Mouse (Mus musculus) monocyte, adult 2 months (primary cell): ENCODE results near the gene Wdr19.
"Not testable (repeated sequence)": the region's sequence is repeated elsewhere in the genome, so short reads cannot be mapped to it uniquely, and the experiment has no call there.

ENCODE experiments used
- DNase-seq, 2 experiments: peaks; one replicate each; pipeline ENCODE4 v3.0.0; 2022; ENCODE audit warnings: low spot score in 2 of 2, low read depth in 1 of 2

Gene Wdr19

DNA sequence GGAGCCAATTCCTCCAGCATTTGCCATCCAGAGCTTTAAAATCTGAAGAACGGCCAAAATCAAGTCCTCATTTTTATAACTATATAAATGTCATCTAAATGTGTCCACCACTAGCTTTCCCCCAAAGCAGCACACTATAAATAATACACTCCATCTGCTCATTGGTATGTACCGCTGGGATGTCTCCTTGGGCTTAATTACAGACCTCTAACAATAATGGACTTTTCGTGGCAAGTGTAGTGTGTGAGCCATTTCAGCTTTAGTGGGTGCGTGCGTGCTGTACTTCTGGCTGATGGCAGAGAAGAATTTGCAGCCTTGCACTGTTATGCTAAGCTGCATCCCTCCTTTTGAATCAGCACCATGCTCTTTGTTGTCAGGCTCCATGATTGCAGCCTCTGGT lies 7.9 kb upstream of the Wdr19 start:
- DNase-seq, result no peak

DNA sequence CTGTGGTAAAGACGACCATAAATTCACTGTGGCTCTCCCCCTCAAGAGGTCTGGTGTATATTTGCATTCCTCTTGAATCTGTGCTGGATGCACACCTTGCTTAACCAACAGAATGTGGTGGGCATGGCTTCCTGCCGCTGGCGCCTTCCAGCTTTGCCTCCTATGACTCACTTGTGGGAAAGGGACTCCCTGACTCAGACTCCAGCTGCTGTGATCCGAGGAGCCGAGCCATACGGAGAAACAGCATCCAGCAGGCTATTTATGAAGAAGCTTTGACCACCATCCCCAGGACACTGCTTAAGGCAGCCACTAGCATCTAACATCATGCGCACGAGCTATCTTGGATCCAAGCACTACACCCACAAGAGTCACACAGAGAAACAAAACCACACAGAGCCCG lies 5.1 kb upstream of the Wdr19 start:
- DNase-seq, result no peak

DNA sequence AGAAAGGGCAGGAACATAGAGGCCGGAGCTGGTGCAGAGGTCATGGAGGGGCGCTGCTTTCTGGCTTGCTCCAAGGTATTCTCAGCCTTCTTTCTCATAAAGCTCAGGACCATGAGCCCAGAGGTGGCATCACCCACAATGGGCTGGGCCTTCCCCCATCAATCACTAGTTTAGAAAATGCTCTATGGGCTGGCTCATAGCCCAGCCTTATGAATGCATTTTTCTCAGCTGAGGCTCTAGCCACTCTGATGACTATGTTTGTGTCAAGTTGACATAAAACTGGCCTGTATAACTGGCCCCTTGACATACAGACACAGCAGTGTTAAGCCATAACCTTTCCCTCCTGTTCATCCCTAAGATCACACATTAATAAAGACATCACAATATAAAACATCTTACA lies 5.2 kb downstream of the Wdr19 start:
- no peak for DNase-seq

DNA sequence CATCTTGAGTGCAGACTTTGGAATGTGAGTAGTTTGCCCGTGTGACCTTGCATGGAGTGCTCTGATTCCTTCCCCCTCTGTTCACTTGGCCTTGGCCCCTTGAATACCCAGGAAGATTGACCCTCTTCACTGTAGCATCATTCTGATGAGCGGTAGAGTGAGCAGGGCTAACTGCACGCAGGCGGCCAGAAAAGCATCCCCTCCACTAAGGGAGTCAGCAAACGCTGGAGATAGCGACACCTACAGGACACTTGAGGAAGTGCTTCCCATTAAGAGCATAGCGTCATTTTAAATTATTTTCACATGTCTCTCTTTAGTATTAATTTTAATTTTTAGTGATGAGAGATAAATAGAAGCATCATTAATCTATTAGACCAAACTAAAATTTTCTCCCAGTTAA lies 13.8 kb downstream of the Wdr19 start:
- no peak for DNase-seq

DNA sequence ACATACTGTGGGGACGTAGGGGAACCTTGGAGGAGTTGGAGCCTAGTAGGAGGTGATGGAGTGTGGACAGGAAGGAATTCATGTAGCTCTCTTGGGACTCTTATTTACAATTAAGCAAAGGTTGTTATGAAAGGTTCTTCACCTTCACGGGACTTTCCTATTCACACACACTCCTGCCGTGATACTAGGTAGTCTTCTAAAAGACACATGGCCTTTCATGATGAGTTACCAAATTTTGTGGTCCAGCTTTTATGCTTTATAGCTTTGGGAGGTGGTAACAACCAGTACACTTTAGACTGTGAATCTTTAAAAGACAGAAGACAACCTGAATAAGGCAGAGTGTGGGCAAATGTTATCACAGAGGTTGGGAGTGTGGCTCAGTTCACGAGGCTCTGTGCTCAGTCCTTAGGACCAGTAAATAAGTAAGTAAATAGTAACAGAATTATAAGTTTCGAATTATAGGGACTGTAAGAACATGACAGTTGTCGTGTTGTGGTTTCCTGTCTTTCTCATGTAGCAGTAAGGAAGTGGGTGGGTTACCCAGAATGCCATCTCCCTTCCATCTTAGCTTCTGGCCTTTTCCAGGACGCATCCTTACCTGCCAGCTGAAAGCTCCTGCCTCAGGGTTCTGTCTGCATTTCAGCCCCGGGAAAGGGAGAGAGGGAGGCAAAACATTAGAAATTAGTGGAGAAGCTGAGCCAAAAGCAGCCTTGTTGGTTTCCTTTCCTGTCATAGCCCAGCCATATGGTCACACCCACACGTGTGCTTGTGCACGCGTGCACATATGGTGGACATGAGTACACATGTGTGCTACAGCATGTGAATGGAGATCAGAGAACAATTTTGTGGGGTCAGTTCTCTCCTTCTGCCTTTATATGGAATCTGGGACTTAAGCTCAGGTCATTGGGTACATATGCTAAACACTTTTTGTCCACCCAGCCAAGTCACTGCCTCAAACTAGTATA lies 18.1 kb downstream of the Wdr19 start:
- no peak for DNase-seq

DNA sequence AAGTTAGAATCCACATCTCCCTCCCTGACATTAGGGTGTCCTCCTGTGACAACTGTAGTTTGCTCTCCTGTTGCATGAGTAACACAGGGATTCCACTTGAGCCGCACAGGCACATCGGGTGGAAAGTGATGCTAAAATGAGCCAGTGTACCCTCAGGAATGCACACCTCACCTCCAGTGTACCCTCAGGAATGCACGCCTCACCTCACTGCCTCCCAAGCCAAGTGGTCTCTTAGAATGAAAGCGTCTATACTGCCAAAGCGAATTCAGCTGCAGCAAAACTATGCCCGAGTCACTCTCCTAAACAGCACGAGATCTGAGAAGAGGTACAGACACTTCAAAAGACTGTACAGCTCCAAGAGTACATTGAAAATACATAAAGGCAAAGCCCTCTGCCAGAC lies 21.5 kb downstream of the Wdr19 start:
- DNase-seq, result no peak

DNA sequence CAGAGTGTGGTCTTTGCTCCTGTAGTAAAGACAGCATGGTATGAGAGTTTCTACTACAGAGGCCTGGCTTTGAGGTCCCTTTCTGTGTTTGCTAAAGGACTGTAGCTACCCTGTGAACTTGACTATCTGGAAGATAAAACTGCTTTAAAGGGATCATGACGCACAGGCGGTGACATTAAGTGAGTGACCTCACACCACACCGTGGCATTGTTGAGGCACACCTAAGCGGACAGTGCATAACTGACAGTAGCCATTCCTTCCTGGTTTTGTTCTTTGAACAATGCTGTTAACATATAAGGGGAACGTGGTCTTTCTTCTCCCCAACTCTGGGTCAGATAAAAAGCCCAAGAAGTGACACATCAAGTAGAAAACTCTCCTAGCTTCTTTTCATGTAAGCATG lies 24.6 kb downstream of the Wdr19 start:
- no peak for DNase-seq

DNA sequence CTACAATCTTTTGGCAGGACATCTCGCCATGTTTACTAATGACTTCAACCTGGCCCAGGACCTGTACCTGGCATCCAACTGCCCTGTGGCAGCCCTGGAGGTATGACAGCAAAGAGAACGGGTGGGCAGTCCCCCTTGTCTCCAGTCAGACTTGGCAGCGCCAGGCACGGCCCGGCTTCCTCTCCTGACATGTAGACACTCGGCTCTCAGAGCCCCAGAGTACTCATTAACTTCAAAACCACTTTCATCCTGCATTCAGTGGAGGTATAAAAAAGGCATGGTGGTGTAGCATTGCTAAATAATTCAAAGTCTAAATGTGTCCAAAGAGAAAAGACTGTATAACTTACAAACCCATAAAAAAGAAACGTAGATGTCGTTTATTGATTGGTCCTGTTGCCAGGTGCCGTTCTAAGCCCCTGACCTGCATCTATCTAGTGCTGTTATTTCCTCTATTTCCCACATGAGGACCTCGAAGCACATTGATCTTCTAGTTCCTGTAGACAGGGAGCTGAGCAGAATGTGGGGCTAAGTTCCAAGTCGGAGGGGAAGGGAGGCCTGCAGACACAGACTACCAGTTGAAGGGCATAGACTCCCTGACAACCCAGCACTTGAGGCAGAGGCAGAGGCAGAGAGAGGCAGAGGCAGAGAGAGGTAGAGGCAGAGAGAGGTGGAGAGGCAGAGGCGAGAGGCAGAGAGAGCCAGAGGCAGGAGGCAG lies 31.9 kb downstream of the Wdr19 start:
- DNase-seq, result no peak

DNA sequence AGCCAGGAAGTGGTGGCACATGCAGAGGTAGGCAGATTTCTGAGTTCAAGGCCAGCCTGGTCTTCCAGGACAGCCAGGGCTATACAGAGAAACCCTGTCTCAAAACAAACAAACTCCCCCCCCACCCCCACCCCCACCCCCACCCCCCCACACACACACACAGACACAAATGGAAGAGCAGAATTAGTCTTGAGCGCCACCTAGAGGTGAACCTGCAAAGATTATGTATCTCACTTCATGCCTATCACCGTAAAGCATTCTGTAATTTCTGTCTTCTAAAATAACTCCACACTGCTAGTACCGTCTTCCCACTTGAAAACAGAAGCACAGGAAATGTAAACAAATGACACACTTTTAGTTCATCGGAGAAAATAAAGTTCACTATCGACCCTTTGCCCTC lies 43.2 kb downstream of the Wdr19 start:
- no peak for DNase-seq

DNA sequence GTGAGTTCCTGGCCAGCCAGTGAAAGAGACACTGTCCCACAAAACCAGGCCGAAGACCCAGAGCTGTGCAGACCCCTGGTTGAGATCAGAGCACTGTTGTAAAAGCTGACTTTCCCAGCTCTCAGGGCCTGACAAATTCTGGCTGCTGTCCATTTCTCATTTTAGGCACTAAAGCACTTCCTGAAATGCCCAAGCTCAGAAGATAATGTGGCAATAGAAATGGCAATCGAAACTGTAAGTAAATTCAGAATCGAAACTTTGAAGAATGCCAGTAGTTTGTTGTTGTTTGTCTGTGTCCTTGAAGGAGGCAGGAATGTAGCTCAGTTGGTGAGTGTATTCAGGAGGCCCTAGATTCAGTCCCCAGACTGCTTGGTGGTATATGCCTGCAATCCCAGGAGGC lies 47.8 kb downstream of the Wdr19 start:
- DNase-seq, result no peak

DNA sequence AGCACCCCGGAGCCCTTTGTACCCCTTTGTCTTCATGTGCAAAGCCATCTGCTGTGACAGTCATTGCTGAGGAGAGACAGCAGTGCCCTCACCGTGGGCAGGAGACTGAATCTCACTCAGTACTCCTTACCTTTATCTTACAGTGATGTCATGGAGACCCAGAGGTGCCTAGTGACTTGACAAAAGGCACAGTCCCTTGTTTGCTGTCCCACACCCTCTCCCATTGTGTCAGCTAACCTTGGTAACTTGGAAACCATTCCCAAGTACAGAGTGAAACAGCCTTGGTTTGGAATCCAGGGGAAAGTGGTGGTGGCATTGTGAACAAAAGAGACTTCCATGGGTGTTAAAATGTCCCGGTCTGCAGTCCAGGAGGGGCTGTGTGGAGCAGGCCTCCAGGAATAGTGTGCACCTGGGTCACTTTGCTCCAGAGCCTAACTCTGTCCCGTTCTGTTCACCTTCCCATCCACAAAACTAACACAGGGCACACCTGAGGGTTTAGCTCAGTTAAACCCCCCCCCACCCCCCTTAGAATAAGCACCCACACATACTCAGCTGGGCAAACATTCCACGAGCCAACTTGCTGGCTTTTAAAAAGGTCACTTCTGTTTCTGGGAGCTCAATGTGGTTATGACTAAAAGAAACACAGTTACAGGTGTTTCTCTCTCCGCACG lies 50.8 kb downstream of the Wdr19 start:
- DNase-seq, result no peak

DNA sequence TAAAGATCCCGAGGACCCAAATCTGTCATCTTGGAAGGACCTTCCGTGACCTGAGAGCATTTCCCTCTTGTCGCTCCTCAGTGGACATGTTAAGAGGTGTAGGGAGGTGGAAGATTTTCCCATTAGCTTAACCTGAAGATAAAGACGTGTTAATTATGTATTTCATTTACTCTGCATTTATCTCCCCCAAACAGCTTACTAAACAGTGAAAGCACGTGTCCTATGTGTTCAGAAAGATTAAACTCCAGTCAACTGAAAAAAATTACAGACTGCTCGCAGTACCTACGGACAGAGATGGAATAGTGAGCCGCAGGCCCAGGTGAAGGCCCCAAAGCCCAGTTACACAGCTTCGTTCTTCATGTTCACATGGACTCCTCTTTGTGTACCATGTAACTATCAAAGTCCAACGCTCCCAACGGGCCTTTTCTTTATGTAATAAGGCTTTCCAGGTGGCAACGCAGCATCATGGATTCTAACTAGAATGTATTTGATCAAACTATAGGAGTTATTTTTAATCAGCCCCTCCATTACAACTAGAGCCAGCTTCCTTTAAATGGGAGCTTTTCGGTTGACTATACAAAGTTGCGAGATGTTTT lies 58.5 kb downstream of the Wdr19 start:
- no peak for DNase-seq

DNA sequence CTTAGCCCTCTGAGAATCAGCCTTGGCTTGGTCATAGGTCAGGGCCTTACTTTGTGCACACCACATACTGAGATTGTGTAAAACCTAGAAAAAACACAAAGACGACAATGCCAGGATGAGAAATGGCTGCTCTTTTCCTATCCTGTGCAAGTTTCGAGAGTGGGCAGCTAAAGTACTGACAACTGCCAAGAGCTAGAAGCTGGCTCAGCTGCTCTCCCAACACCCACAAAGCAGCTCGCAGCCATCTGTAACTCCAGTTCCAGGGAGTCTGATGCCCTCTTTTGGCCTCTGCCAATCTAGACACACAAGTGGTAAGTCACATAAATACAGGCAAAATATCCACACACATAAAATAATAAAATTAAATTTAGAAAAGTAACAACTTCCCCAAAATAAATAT lies 74.5 kb downstream of the Wdr19 start:
- no peak for DNase-seq

DNA sequence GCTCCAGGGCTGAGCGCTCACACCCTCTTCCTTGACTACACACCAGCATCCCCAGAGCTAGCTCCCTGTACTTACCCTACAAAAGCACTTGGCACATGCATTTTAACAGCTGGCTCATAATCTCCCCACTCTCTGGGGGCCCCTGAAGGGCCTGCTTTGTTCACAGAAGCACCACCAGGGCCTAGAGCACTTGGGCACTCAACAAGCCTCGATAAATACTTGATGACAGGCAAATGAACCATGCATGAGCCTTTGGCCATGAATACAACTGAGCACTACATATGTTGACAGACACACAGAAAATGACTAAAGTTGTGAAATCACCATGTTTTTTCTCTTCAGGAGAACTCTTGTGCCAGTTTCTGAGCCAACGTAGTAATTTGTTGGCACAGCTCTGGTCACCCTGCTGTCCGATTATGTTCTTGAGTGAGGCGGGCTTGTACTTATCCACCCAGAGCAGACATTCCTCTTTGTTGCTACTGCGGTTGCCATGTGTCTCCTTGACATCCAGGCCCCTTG lies 79.7 kb downstream of the Wdr19 start:
- no peak for DNase-seq

DNA sequence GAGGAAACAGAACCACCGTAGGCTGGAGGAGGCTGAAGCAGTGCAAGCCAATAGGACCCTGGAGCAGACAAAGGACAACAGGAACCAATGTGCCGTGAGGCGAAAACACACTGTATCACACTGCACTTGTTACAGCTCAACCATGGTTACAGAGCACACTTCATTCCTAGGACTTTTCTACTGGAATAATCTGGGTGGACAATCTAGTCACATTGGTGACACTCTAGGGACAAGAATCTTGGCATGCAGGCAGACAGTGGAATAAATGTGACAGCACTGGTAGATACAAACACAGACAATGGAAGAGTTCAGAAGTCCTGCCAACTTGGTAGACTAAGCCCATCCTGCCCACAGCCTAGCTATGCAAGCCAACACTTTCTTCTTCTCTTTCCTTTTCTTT lies 81.7 kb downstream of the Wdr19 start:
- DNase-seq, result no peak

DNA sequence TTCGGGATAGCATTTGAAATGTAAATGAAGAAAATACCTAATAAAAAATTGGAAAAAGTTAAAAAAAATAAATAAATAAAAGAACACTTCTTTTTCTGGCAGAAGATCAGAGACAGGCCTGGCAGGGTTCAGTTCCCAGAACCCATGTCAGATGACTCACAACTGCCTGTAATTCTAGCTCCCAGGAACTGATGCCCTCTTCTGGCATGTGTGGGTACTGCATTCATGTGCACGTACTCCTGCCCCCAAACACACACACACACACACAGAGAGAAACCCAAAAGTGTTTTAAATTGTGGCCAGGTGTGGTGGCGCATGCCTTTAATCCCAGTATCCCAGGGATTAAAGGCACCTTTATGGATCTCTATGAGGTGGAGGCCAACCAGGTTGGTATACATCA lies 84.7 kb downstream of the Wdr19 start:
- DNase-seq, result peak in 1 of 2 experiments; percentile 23

DNA sequence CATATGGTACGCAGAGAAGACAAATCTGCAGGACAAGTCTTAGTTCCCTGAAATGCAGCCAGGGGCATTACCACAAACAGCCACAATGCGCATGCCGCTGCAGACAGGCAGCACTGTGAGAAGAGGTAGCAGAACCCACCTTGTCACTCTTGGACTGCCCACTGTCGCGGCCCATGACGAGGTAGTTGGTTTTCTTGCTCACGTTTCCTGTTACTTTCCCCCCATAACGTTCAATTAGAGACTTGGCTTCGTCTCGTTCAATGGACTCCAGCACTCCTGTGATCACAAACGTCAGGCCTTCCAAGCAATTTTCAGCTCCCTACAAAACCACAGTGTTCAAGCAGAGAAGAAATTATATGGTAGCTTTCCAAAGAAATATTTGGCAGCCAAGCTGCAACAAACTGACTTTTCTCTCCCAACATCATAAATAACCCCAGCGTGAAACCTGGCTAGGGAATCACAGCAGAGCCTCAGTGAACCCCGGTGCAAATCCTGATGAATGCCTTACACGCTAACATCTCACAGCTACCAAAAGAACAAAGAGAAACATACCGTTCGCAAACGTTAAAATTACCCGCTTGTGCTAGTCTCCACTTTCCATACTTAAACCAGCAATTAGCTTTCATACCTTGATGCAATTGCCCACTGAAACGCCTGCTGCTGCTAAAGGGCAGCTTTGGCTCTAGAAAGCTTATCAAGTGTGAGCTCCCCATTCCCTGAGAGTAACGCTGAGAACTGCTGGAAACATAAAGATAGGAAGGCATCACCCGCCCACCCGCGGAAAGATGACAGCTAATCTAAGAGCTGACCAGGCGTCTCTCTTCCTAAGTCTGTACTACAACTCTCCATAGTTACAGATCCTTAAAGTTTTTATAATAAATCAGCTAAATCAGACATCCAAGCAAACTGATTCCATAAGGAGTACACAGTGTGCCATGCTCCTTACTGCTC lies 88.5 kb downstream of the Wdr19 start:
- DNase-seq, result no peak

DNA sequence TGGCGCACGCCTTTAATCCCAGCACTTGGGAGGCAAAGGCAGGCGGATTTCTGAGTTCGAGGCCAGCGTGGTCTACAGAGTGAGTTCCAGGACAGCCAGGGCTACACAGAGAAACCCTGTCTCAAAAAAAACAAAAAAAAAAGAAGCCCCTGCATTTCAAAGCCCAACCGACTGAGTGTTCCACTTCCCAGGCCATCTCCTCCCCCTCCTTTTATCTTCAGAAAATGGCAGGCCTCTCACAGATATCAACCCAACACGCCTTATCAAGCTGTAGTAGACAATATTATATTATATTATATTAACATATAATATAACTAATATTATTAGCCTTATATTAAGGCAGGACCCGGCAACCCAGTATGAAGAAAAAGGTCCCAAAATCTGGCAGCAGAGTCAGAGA lies 89.5 kb downstream of the Wdr19 start:
- DNase-seq, result not testable (repeated sequence)

DNA sequence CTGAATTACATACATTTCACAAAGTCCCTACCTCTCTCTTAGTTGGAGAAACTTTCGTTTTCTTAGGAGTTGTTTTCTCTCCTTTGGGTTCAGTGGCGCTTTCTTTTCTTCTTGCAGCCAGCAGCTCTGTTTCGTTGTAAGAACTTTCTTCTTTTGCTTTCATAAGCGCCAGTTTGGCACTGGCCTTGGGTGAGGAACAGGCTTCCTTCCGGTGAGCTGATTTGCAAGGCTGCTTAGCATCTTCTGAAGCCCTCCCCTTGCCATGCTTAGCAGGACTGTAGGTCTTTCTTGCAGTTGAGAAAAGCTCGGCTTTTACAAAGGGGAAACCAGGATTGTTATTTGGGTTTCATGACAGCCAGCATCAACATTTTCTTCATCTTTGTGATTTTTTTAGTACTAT lies 94.1 kb downstream of the Wdr19 start:
- DNase-seq, result no peak

DNA sequence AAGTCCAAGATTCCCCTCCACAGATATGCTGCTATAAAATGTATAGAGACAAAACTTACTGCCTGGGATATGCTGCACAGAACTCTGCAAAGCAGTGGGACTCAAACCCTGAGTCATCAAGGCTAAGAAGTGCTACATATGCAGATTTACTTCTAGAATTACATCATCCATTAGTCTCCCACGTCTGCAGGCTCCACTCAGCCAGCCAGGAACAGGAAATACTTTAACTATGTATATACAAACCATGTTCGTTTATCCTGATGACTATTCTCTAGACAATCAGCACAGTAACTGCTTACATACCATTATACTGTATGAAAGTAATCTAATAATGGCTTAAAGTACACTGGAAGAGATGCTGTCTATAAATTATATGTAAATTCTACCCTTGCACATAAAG lies 94.8 kb downstream of the Wdr19 start:
- DNase-seq, result no peak
